Mouse (Mus musculus): ENCODE measurements around the gene Zcrb1. TPM values are rescaled to one million over a fixed set of nuclear protein-coding genes. Genes with fewer than 3 reads are reported as not detected.
A peak's percentile ranks its signal among the peaks of the same experiment; 100 is the strongest.
"Not testable (repeated sequence)": the region's sequence is repeated elsewhere in the genome, so short reads cannot be mapped to it uniquely, and the experiment has no call there.

Gene Zcrb1
- polyA plus RNA-seq, 1 experiment from 2014 or later, result 115 TPM

GRCm38 (mm10) chr15:93375696-93376095 lies 22.4 kb downstream of the Zcrb1 start:
- H3K4me1 ChIP-seq (ENCODE audit: insufficient read depth, low read length), result no peaks in the 10 kb centered on the region
- H3K9me3 ChIP-seq (ENCODE audit: low read length), result no peaks in the 10 kb centered on the region
- no peak overlapping the region for H3K27ac ChIP-seq (ENCODE audit: low read length)
- H3K36me3 ChIP-seq (ENCODE audit: insufficient read depth, low read length), result no peaks in the 10 kb centered on the region
- 85% methylated on average over 5 of the region's 5 CpGs for WGBS
- H3K4me3 ChIP-seq (ENCODE audit: low read length), result no peak overlapping the region
- H3K4me2 ChIP-seq (replicated peaks; ENCODE audit: low read depth, low read length), result no peak overlapping the region
- H3K27me3 ChIP-seq (ENCODE audit: insufficient read depth, low read length), result no peaks in the 10 kb centered on the region
- ATAC-seq (ENCODE audit: low FRiP score, low TSS enrichment), result no peak
- H3K9ac ChIP-seq (replicated peaks; ENCODE audit: low read length), result no peak overlapping the region

DNA sequence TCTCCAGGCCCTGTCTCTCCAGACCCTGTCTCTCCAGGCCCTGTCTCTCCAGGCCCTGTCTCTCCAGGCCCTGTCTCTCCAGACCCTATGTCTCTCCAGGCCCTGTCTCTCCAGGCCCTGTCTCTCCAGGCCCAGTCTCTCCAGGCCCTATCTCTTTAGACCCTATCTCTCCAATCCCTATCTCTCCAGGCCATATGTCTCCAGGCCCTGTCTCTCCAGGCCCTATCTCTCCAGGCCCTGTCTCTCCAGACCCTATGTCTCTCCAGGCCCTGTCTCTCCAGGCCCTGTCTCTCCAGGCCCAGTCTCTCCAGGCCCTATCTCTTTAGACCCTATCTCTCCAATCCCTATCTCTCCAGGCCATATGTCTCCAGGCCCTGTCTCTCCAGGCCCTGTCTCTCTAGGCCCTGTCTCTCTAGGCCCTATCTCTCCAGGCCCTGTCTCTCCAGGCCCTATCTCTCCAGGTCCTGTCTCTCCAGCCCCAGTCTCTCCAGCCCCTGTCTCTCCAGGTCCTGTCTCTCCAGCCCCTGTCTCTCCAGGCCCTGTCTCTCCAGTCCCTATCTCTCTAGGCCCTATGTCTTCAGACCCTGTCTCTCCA lies 25.5 kb downstream of the Zcrb1 start:
- not testable (repeated sequence) for ATAC-seq (ENCODE audit: low FRiP score, low TSS enrichment); H3K9me3 ChIP-seq (ENCODE audit: low read length); H3K27ac ChIP-seq (ENCODE audit: low read length); H3K4me3 ChIP-seq (ENCODE audit: low read length); H3K9ac ChIP-seq (replicated peaks; ENCODE audit: low read length); H3K4me2 ChIP-seq (replicated peaks; ENCODE audit: low read depth, low read length); H3K4me1 ChIP-seq (ENCODE audit: insufficient read depth, low read length); H3K36me3 ChIP-seq (ENCODE audit: insufficient read depth, low read length); H3K27me3 ChIP-seq (ENCODE audit: insufficient read depth, low read length)

DNA sequence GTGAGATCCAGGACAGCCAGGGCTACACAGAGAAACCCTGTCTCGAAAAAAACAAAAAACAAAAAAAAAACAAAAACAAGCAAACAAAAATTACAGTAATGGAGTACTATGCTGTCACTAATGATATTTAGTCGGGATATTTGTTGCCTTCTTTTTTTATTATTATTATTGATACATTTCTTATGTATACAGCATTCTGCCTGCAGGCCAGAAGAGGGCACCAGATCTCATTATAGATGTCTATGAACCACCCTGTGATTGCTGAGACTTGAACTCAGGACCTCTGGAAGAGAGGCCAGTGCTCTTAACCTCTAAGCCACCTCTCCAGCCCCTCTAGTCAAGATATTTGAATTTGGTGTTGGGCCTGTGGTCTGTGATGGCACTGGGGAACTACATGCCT lies 26.3 kb downstream of the Zcrb1 start:
- no peak for ATAC-seq (ENCODE audit: low FRiP score, low TSS enrichment)
- Histone ChIP-seq H3K4me2 (replicated peaks; ENCODE audit: low read depth, low read length) (no peak overlapping the region), H3K36me3 (ENCODE audit: insufficient read depth, low read length) (no peaks in the 10 kb centered on the region), H3K4me3 (ENCODE audit: low read length) (no peak overlapping the region), H3K4me1 (ENCODE audit: insufficient read depth, low read length) (peaks cover 10% of the 10 kb centered on the region), H3K9ac (replicated peaks; ENCODE audit: low read length) (no peak overlapping the region), H3K27me3 (ENCODE audit: insufficient read depth, low read length) (no peaks in the 10 kb centered on the region), H3K27ac (ENCODE audit: low read length) (no peak overlapping the region), H3K9me3 (ENCODE audit: low read length) (no peaks in the 10 kb centered on the region)
- WGBS, result 89% methylated on average over 2 of the region's 2 CpGs

DNA sequence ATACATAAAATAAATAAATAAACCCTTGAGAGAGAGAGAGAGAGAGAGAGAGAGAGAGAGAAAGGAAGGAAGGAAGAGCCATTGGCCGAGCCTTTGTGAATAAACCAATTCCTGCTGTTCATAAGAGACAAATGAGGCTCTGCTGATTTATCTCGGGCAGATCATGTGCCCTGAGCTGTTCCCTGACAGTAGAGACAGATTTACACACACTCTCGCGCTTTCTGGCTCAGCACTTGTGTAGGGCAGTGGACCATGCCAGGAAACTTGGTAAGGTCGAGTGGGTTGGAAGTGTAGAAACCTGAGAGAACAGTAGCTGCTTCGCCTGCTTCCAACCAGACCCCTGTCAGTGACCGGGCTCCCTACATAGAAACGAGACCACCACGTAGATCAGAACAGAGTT lies 29.6 kb downstream of the Zcrb1 start:
- Histone ChIP-seq H3K27me3 (ENCODE audit: insufficient read depth, low read length) (no peaks in the 10 kb centered on the region), H3K4me3 (ENCODE audit: low read length) (no peak overlapping the region), H3K4me1 (ENCODE audit: insufficient read depth, low read length) (peaks cover 10% of the 10 kb centered on the region), H3K4me2 (replicated peaks; ENCODE audit: low read depth, low read length) (peak overlapping the region; percentile 38), H3K27ac (ENCODE audit: low read length) (no peak overlapping the region), H3K36me3 (ENCODE audit: insufficient read depth, low read length) (no peaks in the 10 kb centered on the region), H3K9me3 (ENCODE audit: low read length) (no peaks in the 10 kb centered on the region), H3K9ac (replicated peaks; ENCODE audit: low read length) (0 out of 2 replicates have a peak overlapping the region, but pooled peaks have one; percentile 22)
- WGBS, result 12% methylated on average over 9 of the region's 9 CpGs
- peak; percentile 89 for ATAC-seq (ENCODE audit: low FRiP score, low TSS enrichment)

GRCm38 (mm10) chr15:93365561-93365960 lies 32.6 kb downstream of the Zcrb1 start:
- 47% methylated on average over 6 of the region's 6 CpGs for WGBS
- Histone ChIP-seq H3K4me2 (replicated peaks; ENCODE audit: low read depth, low read length) (no peak overlapping the region), H3K9me3 (ENCODE audit: low read length) (no peaks in the 10 kb centered on the region), H3K4me1 (ENCODE audit: insufficient read depth, low read length) (peaks cover 10% of the 10 kb centered on the region), H3K4me3 (ENCODE audit: low read length) (no peak overlapping the region), H3K9ac (replicated peaks; ENCODE audit: low read length) (no peak overlapping the region), H3K27me3 (ENCODE audit: insufficient read depth, low read length) (no peaks in the 10 kb centered on the region), H3K27ac (ENCODE audit: low read length) (no peak overlapping the region), H3K36me3 (ENCODE audit: insufficient read depth, low read length) (no peaks in the 10 kb centered on the region)
- ATAC-seq (ENCODE audit: low FRiP score, low TSS enrichment), result peak; percentile 56

- Histone ChIP-seq H3K27me3 (ENCODE audit: insufficient read depth, low read length) (no peaks in the 10 kb centered on the region), H3K9ac (replicated peaks; ENCODE audit: low read length) (no peak overlapping the region), H3K9me3 (ENCODE audit: low read length) (0 out of 2 replicates have a peak, but pooled peaks cover 4% of the 10 kb centered on the region), H3K4me3 (ENCODE audit: low read length) (no peak overlapping the region), H3K4me2 (replicated peaks; ENCODE audit: low read depth, low read length) (no peak overlapping the region), H3K27ac (ENCODE audit: low read length) (no peak overlapping the region), H3K36me3 (ENCODE audit: insufficient read depth, low read length) (no peaks in the 10 kb centered on the region), H3K4me1 (ENCODE audit: insufficient read depth, low read length) (no peaks in the 10 kb centered on the region)
- no peak for ATAC-seq (ENCODE audit: low FRiP score, low TSS enrichment)
- WGBS, result 91% methylated on average over 19 of the region's 19 CpGs
Measured at GRCm38 (mm10) chr15:93358346-93359095, 39.6 kb downstream of the Zcrb1 start.

DNA sequence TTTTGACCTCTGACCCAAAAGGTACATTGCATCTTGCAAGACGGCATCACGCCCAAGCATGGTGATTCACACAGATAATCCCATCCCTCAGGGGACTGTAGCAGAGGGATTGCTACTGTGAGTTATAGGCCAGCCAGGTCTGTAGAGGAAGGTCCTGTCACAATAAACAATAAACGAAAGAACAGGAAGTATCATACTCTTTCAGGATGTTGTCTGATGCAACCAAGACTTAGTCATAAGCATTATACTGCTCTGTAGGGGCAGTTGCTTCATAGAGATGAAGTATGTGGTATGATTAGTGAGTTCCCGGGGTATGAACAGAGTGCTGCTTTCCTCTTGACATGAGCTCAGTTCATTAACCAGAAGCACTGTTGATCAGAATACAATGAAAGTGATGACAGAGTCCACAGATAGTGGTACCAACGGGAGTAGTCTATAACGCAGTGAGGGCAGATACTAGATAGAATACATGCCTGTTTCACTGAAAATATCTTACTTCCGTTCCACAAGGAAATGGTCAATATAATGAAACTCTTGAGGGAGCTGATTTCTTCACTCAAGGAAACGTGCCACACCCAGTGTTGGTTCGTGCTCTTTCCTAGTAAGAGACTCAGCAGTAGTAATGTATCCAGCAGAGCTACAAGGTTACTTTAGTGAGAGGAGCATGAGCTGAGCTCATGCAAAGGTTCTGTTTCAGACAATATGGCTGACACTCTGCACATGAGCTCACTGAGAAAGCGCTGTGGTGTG lies 57.3 kb downstream of the Zcrb1 start:
- no peak overlapping the region for H3K27ac ChIP-seq (ENCODE audit: low read length)
- H3K4me3 ChIP-seq (ENCODE audit: low read length), result no peak overlapping the region
- no peaks in the 10 kb centered on the region for H3K9me3 ChIP-seq (ENCODE audit: low read length)
- no peak overlapping the region for H3K9ac ChIP-seq (replicated peaks; ENCODE audit: low read length)
- no peaks in the 10 kb centered on the region for H3K36me3 ChIP-seq (ENCODE audit: insufficient read depth, low read length)
- no peaks in the 10 kb centered on the region for H3K27me3 ChIP-seq (ENCODE audit: insufficient read depth, low read length)
- no peak for ATAC-seq (ENCODE audit: low FRiP score, low TSS enrichment)
- no peak overlapping the region for H3K4me2 ChIP-seq (replicated peaks; ENCODE audit: low read depth, low read length)
- WGBS, result 86% methylated on average over 10 of the region's 10 CpGs
- H3K4me1 ChIP-seq (ENCODE audit: insufficient read depth, low read length), result peaks cover 3% of the 10 kb centered on the region; the same call in 1 of the 2 replicates

- no peaks in the 10 kb centered on the region for H3K9me3 ChIP-seq (ENCODE audit: low read length)
- peaks cover 7% of the 10 kb centered on the region for H3K4me1 ChIP-seq (ENCODE audit: insufficient read depth, low read length)
- H3K27me3 ChIP-seq (ENCODE audit: insufficient read depth, low read length), result no peaks in the 10 kb centered on the region
- H3K9ac ChIP-seq (replicated peaks; ENCODE audit: low read length), result peak within 1 kb of the TSS; percentile 95
- H3K27ac ChIP-seq (ENCODE audit: low read length), result peak within 1 kb of the TSS; percentile 97
- peak within 1 kb of the TSS; percentile 92 for H3K4me3 ChIP-seq (ENCODE audit: low read length)
- peaks cover 5% of the 10 kb centered on the region; the same call in 1 of the 2 replicates for H3K36me3 ChIP-seq (ENCODE audit: insufficient read depth, low read length)
- peak within 1 kb of the TSS; percentile 83 for H3K4me2 ChIP-seq (replicated peaks; ENCODE audit: low read depth, low read length)
- ATAC-seq (ENCODE audit: low FRiP score, low TSS enrichment), result peak; percentile 95
- under 1% methylated on average over 62 of the region's 73 CpGs for WGBS
Measured at GRCm38 (mm10) chr15:93336925-93337761, 61.0 kb downstream of the Zcrb1 start, which contains the start of gene Yaf2. Yaf2 (minus strand) TSS chr15:93336935.

- Histone ChIP-seq H3K4me3 (ENCODE audit: low read length) (peak overlapping the region; percentile 92), H3K36me3 (ENCODE audit: insufficient read depth, low read length) (peaks cover 5% of the 10 kb centered on the region; the same call in 1 of the 2 replicates), H3K9me3 (ENCODE audit: low read length) (no peaks in the 10 kb centered on the region), H3K27me3 (ENCODE audit: insufficient read depth, low read length) (no peaks in the 10 kb centered on the region), H3K9ac (replicated peaks; ENCODE audit: low read length) (peak overlapping the region; percentile 95), H3K27ac (ENCODE audit: low read length) (peak overlapping the region; percentile 97), H3K4me2 (replicated peaks; ENCODE audit: low read depth, low read length) (peak overlapping the region; percentile 83), H3K4me1 (ENCODE audit: insufficient read depth, low read length) (peaks cover 7% of the 10 kb centered on the region)
- WGBS, result 0% methylated on average over 10 of the region's 52 CpGs
- ATAC-seq (ENCODE audit: low FRiP score, low TSS enrichment), result peak; percentile 50
Measured at GRCm38 (mm10) chr15:93336658-93336924, 61.5 kb downstream of the Zcrb1 start.
